Mouse (Mus musculus): ENCODE results near the gene Sclt1.

- TF ChIP-seq CEBPB (IDR thresholded peaks at IDR 0.05; ENCODE audit: low read depth) (no peak), MAX (IDR thresholded peaks at IDR 0.05) (no peak), MYOD1 (IDR thresholded peaks at IDR 0.05; ENCODE audit: control insufficient read depth, insufficient read length, low read depth) (no peak), CTCF (IDR thresholded peaks at IDR 0.05; ENCODE audit: control insufficient read depth, insufficient read depth, insufficient read length) (no peak)
Observed at GRCm38 (mm10) chr3:41586917-41587316, 155.4 kb downstream of the Sclt1 start.
